Mouse (Mus musculus) layer of hippocampus, postnatal 10 days (tissue): ENCODE measurements around the gene Cog7. TPM values are rescaled to one million over a fixed set of nuclear protein-coding genes. Genes with fewer than 3 reads are reported as not detected.

ENCODE experiments used
- DNase-seq, 2 experiments: peaks; one replicate each; pipeline ENCODE4 v3.0.0; 2021; ENCODE audit warnings: low spot score in 2 of 2
- total RNA-seq, 2 experiments: library from RNA; stranded (reverse); gene quantifications; 2 replicates each; pipeline ENCODE4 v1.2.3; 2021

Gene Cog7
- total RNA-seq, 2 experiments from 2014 or later, result 33.7 to 34.6 TPM

GRCm38 (mm10) chr7:121954891-121955669 is 26.4 kb downstream of the Cog7 start:
- no peak for DNase-seq

GRCm38 (mm10) chr7:121947513-121947912 is 34.0 kb downstream of the Cog7 start:
- no peak for DNase-seq

- no peak for DNase-seq
These were observed 35.3 kb downstream of the Cog7 start for GRCm38 (mm10) chr7:121946196-121946595.

DNA sequence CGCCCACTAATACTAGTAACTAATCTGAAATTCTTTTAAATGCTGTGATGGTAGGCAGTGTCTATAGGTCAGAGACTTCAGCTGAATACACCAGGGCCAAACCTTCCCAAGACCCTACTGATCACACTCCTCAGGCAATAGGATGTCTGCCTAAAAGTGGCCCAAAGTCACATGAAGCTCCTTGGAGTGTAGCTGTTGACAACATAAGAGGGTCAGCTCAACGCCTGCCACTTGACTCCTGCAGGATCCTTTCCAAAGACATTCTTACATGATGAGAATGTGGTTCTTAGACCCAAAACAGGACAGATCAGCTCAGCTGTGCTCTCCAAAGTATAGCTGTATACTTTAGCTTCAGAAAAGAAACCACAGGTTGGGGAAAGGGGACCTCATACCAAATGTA is 39.1 kb downstream of the Cog7 start:
- DNase-seq, result no peak

GRCm38 (mm10) chr7:121941640-121942039 is 39.9 kb downstream of the Cog7 start:
- DNase-seq, result no peak

- DNase-seq, result no peak
These were observed 40.5 kb downstream of the Cog7 start for GRCm38 (mm10) chr7:121941016-121941415.

DNA sequence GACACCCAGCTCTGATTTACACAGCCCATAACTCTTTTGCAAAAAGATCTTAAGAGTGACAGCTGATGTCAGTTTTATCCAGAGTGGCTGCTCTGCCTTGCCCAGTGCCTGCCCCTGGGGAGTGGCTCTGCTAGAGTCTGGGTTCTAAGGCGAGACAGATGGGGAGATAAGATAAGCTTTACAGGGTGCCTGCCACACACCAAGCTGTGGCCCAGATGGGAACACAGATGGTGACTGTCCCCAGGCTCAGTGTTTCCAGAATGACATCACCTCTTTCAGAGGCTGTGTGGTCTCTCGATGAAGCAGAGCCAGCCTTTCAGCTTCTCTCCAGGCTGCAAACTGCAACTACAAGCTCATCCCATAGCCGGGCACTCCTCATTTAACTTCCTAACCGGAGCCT is 41.8 kb downstream of the Cog7 start:
- peak; percentile 66 to 67 for DNase-seq

GRCm38 (mm10) chr7:121939244-121939643 is 42.3 kb downstream of the Cog7 start:
- DNase-seq, result no peak

GRCm38 (mm10) chr7:121938124-121938891 is 43.2 kb downstream of the Cog7 start:
- no peak for DNase-seq

- peak in 1 of 2 experiments; percentile 27 for DNase-seq
These were observed 44.5 kb downstream of the Cog7 start for GRCm38 (mm10) chr7:121936861-121937630.

- no peak for DNase-seq
These were observed 45.4 kb downstream of the Cog7 start for GRCm38 (mm10) chr7:121935906-121936794.

DNA sequence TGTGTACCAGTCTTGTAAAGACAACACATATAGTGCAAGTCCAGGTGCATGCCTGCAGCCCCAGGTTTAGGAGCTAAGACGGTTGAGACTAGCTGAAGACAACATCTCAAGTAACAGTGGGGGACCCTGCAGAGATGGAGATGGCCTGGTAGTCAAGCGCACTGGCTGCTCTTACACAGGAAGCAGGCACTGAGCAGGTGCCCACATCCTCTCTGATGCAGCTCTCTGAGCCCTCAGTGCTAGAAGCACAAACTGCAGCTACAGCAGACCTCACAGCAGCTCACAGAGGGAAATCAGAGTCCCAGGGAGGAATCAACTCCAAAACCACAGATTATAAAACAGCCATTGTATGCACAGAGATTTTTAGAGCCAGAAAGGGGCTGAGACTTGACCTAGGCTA is 47.2 kb downstream of the Cog7 start:
- no peak for DNase-seq

GRCm38 (mm10) chr7:121933675-121934074 is 47.8 kb downstream of the Cog7 start:
- no peak for DNase-seq

DNA sequence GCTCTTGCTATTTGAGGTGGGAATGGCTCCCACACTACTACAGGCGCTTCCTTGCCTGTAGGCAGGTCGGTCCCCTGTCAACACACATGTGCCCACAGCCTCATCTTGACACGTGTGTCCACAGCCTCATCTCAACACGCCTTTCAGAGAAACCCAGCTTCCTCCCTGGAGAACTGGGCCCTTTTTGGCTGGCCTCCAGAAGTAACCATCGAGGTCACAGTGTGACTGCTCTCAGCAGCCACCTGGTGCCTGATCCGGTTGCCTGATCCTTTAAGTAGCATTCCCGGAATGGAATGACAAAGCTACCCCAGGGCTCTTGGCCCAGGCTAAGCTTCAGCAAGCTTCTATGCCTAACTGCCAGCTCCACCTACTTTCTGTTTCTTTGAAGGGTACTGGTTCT is 50.3 kb downstream of the Cog7 start:
- DNase-seq, result no peak

GRCm38 (mm10) chr7:121927882-121928281 is 53.6 kb downstream of the Cog7 start:
- no peak for DNase-seq

DNA sequence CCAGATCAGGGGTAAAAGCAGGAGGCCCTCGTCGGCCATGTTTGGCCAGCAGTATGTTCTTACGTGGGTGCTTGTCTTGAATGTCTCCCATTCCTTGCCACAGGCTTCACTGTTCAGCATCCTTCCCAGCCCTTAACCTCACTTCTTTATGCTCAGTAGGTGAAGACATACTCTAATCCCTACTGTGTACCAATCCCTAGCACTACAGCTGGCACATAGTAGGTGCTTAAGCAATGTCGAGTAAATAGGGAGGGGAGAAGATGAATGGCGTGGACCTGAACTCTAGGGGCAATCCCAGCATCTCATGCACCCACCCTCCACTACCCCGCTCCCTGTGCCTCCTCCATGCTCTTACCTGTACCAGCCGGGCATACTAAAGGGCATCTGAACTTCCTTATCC is 57.1 kb downstream of the Cog7 start:
- DNase-seq, result no peak

DNA sequence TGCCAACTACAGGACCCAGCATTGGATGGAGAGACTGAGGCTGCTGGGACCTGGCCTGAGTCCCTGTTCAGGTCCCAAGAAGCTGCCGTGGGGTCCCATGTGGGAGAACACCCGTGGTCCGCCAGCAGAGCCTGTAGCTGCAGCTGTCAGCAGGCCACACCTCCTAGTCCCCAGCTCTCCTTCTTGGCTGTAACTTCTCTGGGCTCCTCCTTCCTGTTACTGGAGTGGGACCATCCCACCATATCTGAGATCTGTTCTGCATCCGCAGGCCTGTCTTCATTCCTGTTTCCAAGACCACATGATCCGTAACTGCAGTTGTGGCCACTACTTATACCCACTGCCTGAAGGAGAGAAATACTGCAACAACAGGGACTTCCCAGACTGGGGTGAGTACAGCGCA is 67.6 kb downstream of the Cog7 start:
- no peak for DNase-seq

DNA sequence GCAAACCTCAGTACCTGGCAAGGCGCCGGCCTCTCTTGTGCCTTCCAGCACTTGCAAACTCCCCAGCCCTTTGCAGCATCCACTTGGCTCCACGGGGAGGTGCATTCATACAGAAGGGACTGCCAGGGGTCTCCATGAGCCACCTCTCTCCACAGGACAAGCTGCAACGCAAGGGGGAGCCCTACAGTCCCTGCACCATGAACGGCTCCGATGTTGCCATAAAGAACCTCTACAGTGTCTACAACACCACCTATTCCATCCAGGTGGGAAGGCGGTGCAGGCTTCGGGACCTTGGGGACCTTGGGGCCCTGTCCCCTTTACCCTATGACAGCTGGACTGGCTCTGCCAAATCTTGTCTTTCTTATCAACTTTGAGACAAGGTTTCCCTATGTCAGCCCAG is 69.3 kb downstream of the Cog7 start:
- DNase-seq, result no peak

GRCm38 (mm10) chr7:121906879-121907278 is 74.6 kb downstream of the Cog7 start:
- DNase-seq, result no peak

DNA sequence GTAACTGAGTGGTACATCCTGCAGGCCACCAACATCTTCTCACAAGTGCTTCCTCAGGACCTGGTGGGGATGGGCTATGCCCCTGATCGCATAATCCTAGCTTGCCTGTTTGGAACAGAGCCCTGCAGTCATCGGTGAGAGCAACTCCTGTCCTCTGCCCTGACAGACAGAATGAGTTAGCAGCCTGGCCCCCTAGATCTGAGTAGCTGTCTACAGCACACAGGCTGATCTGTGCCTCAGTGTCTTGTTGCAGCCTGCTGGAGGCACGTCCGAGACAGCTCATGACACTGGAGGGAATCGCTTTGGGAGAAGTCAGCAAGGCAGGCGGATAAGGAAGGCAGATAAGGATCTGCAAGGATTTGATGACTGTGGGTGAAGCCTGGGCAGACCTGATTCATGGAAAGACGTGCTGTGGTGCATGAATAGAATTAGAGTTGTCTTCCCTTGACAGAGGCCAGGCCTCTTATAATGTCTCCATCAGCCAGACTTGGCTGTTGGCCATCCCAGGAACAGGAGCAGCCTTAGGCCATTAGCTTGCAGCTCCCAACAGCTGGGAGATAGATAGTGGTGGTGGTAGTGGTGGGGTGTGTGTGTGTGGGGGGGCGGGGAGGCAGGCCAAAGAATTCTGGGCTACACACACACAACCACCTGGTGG is 78.6 kb downstream of the Cog7 start:
- no peak for DNase-seq
